7 mouse cellular contexts compared by ENCODE assay signal in the genomic region with DNA sequence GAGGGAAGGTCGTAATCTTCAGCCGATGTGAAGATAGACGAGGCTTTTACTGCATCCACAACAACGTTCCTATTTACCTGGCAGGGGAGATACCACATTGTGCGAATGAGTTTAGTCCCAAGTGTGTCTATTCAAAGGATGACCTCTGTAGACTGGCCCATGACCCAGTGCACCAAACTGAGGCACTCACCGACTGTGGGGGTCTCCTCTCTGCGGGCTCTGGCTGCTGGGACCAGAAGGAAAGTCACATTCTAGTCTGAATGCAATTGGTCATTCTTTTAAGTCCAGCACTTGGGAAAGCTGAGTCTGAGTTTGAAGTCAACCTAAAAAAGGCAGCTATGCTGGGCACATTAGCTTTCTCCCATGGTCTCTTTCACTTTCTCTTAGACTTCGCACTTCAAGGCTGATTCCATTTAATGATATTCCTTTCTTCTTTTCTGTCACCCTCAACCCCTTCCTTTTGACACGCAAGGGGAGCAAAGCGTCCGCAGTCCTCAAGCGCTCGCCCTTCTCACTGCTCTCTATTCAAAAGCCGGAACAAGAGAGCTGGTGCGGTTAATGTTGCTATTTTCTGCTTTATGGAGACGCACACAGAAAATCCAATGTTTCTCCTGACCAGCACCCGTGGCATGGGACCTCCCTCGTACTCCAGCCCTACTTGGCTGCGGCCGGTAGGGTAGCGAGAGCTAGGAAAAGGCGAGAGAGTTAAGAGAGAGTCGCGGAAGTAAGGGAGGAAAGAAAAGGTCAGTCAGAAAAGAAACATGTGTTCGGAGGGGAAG. TPM values are rescaled to one million over a fixed set of nuclear protein-coding genes. Genes with fewer than 3 reads are reported as not detected.
A peak's percentile ranks its signal among the peaks of the same experiment; 100 is the strongest.
DNase-seq lines count a peak whose midpoint lies in the region; ATAC-seq and TF ChIP-seq lines count a peak whose summit lies in the region.

No protein-coding gene starts in this region.

- H3K9ac ChIP-seq in midbrain, embryonic 11.5 days (ENCODE audit: low read length), result no peak overlapping the region
- H3K9ac ChIP-seq in midbrain, postnatal 0 days (replicated peaks; ENCODE audit: low read length, poor library complexity, severe bottlenecking), result no peak overlapping the region
- H3K9ac ChIP-seq in intestine, embryonic 15.5 days, result no peak overlapping the region
- H3K9ac ChIP-seq in neural tube, embryonic 13.5 days, result no peak overlapping the region

- no peak overlapping the region for H3K27ac ChIP-seq in midbrain, embryonic 11.5 days (ENCODE audit: low read depth, low read length)
- no peak overlapping the region for H3K27ac ChIP-seq in midbrain, postnatal 0 days (ENCODE audit: low read depth, low read length)
- no peak overlapping the region for H3K27ac ChIP-seq in embryonic facial prominence, embryonic 10.5 days (replicated peaks)
- no peak overlapping the region for H3K27ac ChIP-seq in intestine, embryonic 15.5 days
- no peak overlapping the region for H3K27ac ChIP-seq in neural tube, embryonic 13.5 days (replicated peaks)

- 1% methylated on average over 25 of the region's 25 CpGs for WGBS in midbrain, embryonic 11.5 days
- 4% methylated on average over 25 of the region's 25 CpGs for WGBS in midbrain, postnatal 0 days
- WGBS in embryonic facial prominence, embryonic 10.5 days, result 3% methylated on average over 25 of the region's 25 CpGs
- 3% methylated on average over 25 of the region's 25 CpGs for WGBS in intestine, embryonic 15.5 days
- 2% methylated on average over 25 of the region's 25 CpGs for WGBS in neural tube, embryonic 13.5 days

- ATAC-seq in midbrain, embryonic 11.5 days (ENCODE audit: low FRiP score), result no peak
- no peak for ATAC-seq in midbrain, postnatal 0 days (ENCODE audit: low FRiP score)
- ATAC-seq in intestine, embryonic 15.5 days, result no peak
- ATAC-seq in neural tube, embryonic 13.5 days (ENCODE audit: low read depth), result no peak; the same call in 1 of the 2 replicates
- ATAC-seq in monocyte, adult 5-6 weeks (replicated peaks; ENCODE audit: insufficient number of reproducible peaks, low FRiP score, low TSS enrichment, poor library complexity, severe bottlenecking), result no peak

- DNase-seq in midbrain, embryonic 11.5 days (ENCODE audit: low spot score, missing footprints), result peak; percentile 94
- DNase-seq in midbrain, postnatal 0 days (ENCODE audit: low spot score), result no peak
- DNase-seq in embryonic facial prominence, embryonic 10.5 days (ENCODE audit: low spot score), result peak; percentile 47
- DNase-seq in testis, postnatal 14 days (ENCODE audit: low spot score), result no peak

- peak overlapping the region; percentile 19; the same call in 1 of the 2 replicates for H3K4me3 ChIP-seq in midbrain, embryonic 11.5 days (ENCODE audit: low read depth, low read length)
- no peak overlapping the region for H3K4me3 ChIP-seq in midbrain, postnatal 0 days (ENCODE audit: low read depth, low read length)
- peak overlapping the region; percentile 50 for H3K4me3 ChIP-seq in embryonic facial prominence, embryonic 10.5 days
- H3K4me3 ChIP-seq in intestine, embryonic 15.5 days (replicated peaks), result peak overlapping the region; percentile 32
- H3K4me3 ChIP-seq in neural tube, embryonic 13.5 days, result peak overlapping the region; percentile 8; the same call in 1 of the 2 replicates

- peak overlapping the region; percentile 30 for H3K4me2 ChIP-seq in midbrain, embryonic 11.5 days
- H3K4me2 ChIP-seq in midbrain, postnatal 0 days (ENCODE audit: low read depth, low read length, poor library complexity, severe bottlenecking), result no peak overlapping the region
- peak overlapping the region; percentile 55 for H3K4me2 ChIP-seq in intestine, embryonic 15.5 days (replicated peaks)
- peak overlapping the region; percentile 30 for H3K4me2 ChIP-seq in neural tube, embryonic 13.5 days

- TF ChIP-seq CTCF in midbrain, postnatal 0 days (IDR thresholded peaks at IDR 0.05), result no peak

- peaks cover 6% of the 10 kb centered on the region for H3K4me1 ChIP-seq in midbrain, embryonic 11.5 days (ENCODE audit: control insufficient read depth, insufficient read depth, low read length)
- H3K4me1 ChIP-seq in midbrain, postnatal 0 days (ENCODE audit: insufficient read depth, low read length), result no peaks in the 10 kb centered on the region
- H3K4me1 ChIP-seq in embryonic facial prominence, embryonic 10.5 days, result peaks cover 26% of the 10 kb centered on the region
- H3K4me1 ChIP-seq in intestine, embryonic 15.5 days (replicated peaks), result no peaks in the 10 kb centered on the region; the same call in 1 of the 2 replicates
- no peaks in the 10 kb centered on the region; the same call in 1 of the 2 replicates for H3K4me1 ChIP-seq in neural tube, embryonic 13.5 days (replicated peaks)

- H3K36me3 ChIP-seq in midbrain, embryonic 11.5 days (ENCODE audit: control insufficient read depth, insufficient read depth, low read length), result no peaks in the 10 kb centered on the region
- no peaks in the 10 kb centered on the region for H3K36me3 ChIP-seq in midbrain, postnatal 0 days (ENCODE audit: insufficient read depth, low read length)
- H3K36me3 ChIP-seq in embryonic facial prominence, embryonic 10.5 days (replicated peaks), result no peaks in the 10 kb centered on the region
- H3K36me3 ChIP-seq in intestine, embryonic 15.5 days, result no peaks in the 10 kb centered on the region
- no peaks in the 10 kb centered on the region for H3K36me3 ChIP-seq in neural tube, embryonic 13.5 days

- H3K27me3 ChIP-seq in midbrain, embryonic 11.5 days (ENCODE audit: control insufficient read depth, insufficient read depth, low read length), result peaks cover 83% of the 10 kb centered on the region
- peaks cover 91% of the 10 kb centered on the region for H3K27me3 ChIP-seq in midbrain, postnatal 0 days (ENCODE audit: insufficient read depth, low read length)
- H3K27me3 ChIP-seq in embryonic facial prominence, embryonic 10.5 days (replicated peaks; ENCODE audit: low read depth, poor library complexity, severe bottlenecking), result peaks cover 97% of the 10 kb centered on the region
- peaks cover 77% of the 10 kb centered on the region for H3K27me3 ChIP-seq in intestine, embryonic 15.5 days (replicated peaks)
- peaks cover 98% of the 10 kb centered on the region for H3K27me3 ChIP-seq in neural tube, embryonic 13.5 days

- H3K9me3 ChIP-seq in midbrain, embryonic 11.5 days (ENCODE audit: control insufficient read depth, low read length), result no peaks in the 10 kb centered on the region
- no peaks in the 10 kb centered on the region for H3K9me3 ChIP-seq in midbrain, postnatal 0 days (ENCODE audit: low read length)
- H3K9me3 ChIP-seq in embryonic facial prominence, embryonic 10.5 days, result no peaks in the 10 kb centered on the region
- H3K9me3 ChIP-seq in intestine, embryonic 15.5 days, result no peaks in the 10 kb centered on the region
- peaks cover 5% of the 10 kb centered on the region; the same call in 1 of the 2 replicates for H3K9me3 ChIP-seq in neural tube, embryonic 13.5 days

RNA-seq across cellular contexts. Expression of a gene that starts 39.8 kb away (rescaled TPM):
- polyA plus RNA-seq in midbrain, embryonic 11.5 days (2014; fragmentation: Nextera tagmentation; extraction: Ambion mirVana), result 1.7 and 2.1 TPM in 2 replicates
- 0.60 and 1.3 TPM in 2 replicates for total RNA-seq in midbrain, postnatal 0 days (2014; rRNA removed)
- polyA plus RNA-seq in midbrain, postnatal 0 days (2015; fragmentation: Nextera tagmentation; extraction: Ambion mirVana), result 1.5 TPM in 2 replicates
- 1.0 and 1.3 TPM in 2 replicates for polyA plus RNA-seq in embryonic facial prominence, embryonic 10.5 days (2016; fragmentation: Nextera tagmentation; extraction: Ambion mirVana)
- 2.3 and 3.0 TPM in 2 replicates for polyA plus RNA-seq in intestine, embryonic 15.5 days (2015; fragmentation: Nextera tagmentation; extraction: Ambion mirVana)
- 1.9 and 2.1 TPM in 2 replicates for polyA plus RNA-seq in neural tube, embryonic 13.5 days (2015; fragmentation: Nextera tagmentation; extraction: Ambion mirVana)
- total RNA-seq in monocyte, adult 5-6 weeks (2017), result 11.6 to 16.4 TPM (median 12.6 TPM) in 3 replicates

Comparison
In these comparisons a context has a peak if more than half of its experiments do, and no peak if none do; other contexts are left out.
1. DNase-seq: peak in midbrain, embryonic 11.5 days (single experiment) and embryonic facial prominence, embryonic 10.5 days (single experiment); none in midbrain, postnatal 0 days (single experiment) and testis, postnatal 14 days (single experiment).